Mouse (Mus musculus) C2C12 (cell line): ENCODE results near the gene Inpp5k.

Source experiments
- CTCF ChIP-seq: IDR thresholded peaks from one replicate; pipeline ENCODE4 v1.5.1; 2011; ENCODE audit not compliant: control insufficient read depth, insufficient read depth, insufficient read length
- MAX ChIP-seq: IDR thresholded peaks from one replicate; pipeline ENCODE4 v1.6.1; 2011; ENCODE audit warnings: mild to moderate bottlenecking, control low read depth
- MYOD1 ChIP-seq: IDR thresholded peaks from one replicate; pipeline ENCODE4 v1.6.1; 2011; ENCODE audit warnings: low read depth; ENCODE audit not compliant: control insufficient read depth, insufficient read length
- MYOG ChIP-seq: IDR thresholded peaks from one replicate; pipeline ENCODE4 v1.6.1; 2011; ENCODE audit not compliant: control insufficient read depth, insufficient read length; ENCODE audit errors: extremely low read depth
- USF1 ChIP-seq: IDR thresholded peaks from one replicate; pipeline ENCODE4 v1.6.1; 2011; ENCODE audit warnings: low read depth, mild to moderate bottlenecking, control low read depth, moderate library complexity

DNA sequence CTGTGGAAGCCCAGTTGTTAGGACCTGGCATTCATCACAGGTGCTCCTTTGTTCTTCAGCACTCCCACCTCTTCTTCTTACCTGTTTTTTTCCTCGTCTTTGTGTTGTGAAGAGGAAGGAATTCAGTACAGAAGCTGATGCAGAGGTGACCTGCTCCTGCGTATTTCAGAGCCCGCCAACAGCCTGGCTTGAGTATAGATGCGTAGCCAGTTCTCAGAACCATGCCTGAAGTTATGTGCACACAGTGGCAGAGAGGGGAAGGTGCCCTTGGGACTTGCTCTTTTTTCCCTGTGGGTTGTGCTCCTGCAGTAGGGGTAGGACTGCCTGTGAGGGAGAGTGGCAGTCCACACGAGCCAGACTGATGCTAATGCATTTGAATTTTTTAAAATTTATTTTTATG, 62.8 kb downstream of the Inpp5k start:
- TF ChIP-seq MAX (no peak), USF1 (no peak), CTCF (no peak), MYOG (no peak), MYOD1 (no peak)
